32 mouse cellular contexts compared by ENCODE assay signal in genomic region chr4:132131116-132131515, GRCm38 (mm10). TPM values are rescaled to one million over a fixed set of nuclear protein-coding genes. Genes with fewer than 3 reads are reported as not detected.
DNase-seq lines count a peak whose midpoint lies in the region; ATAC-seq and TF ChIP-seq lines count a peak whose summit lies in the region.
"Had no signal": no experiment of that assay in that cellular context is flagged by ENCODE, and none has a peak within 500 bp of the region (broad histone marks: within the 10 kb centered on the region; RNA-seq: fewer than 3 reads in every experiment).

No protein-coding gene starts in this region.

- H3K9me3 ChIP-seq in forebrain, embryonic 12.5 days = no peaks in the 10 kb centered on the region
- no peaks in the 10 kb centered on the region for H3K9me3 ChIP-seq in forebrain, embryonic 14.5 days (replicated peaks; ENCODE audit: control insufficient read depth, low read length)
- H3K9me3 ChIP-seq in ES-Bruce4 (replicated peaks; ENCODE audit: control insufficient read depth, insufficient read depth, low read length, poor library complexity, severe bottlenecking) = no peaks in the 10 kb centered on the region
- no peaks in the 10 kb centered on the region for H3K9me3 ChIP-seq in MEL (replicated peaks; ENCODE audit: insufficient read depth, low read length)
- H3K9me3 ChIP-seq: embryonic facial prominence, embryonic 10.5 days; embryonic facial prominence, embryonic 13.5 days; heart, embryonic 13.5 days had no signal

- no peak for TF ChIP-seq POLR2A in ES-Bruce4 (IDR thresholded peaks at IDR 0.05; ENCODE audit: insufficient read depth, low read length)
- TF ChIP-seq POLR2A in MEL (IDR thresholded peaks at IDR 0.05; ENCODE audit: control insufficient read depth in 1 of 2, insufficient read depth in 1 of 2, low read depth in 1 of 2, low read length in 2 of 2, poor library complexity in 1 of 2) = no peak

- no peak for DNase-seq in forebrain, embryonic 14.5 days (ENCODE audit: low spot score)
- peak; percentile 23 for DNase-seq in MEL (ENCODE audit: low read depth, low spot score)
- no peak for DNase-seq in frontal cortex, postnatal 25 days (ENCODE audit: low spot score in 2 of 2)
- no peak for DNase-seq in adrenal gland, adult 8-10 months
- no peak for DNase-seq in kidney, adult 18-20 months
- DNase-seq: adrenal gland, adult 2 months; adrenal gland, postnatal 25 days; cerebellum, adult 11-12 months; cerebellum, adult 8-10 months; cerebellum, postnatal 10 days; cerebellum, postnatal 36 days; embryo, embryonic 11 days; gastrocnemius, postnatal 25 days; heart, adult 18-20 months; heart, postnatal 14 days; heart, postnatal 4 days; kidney, adult 11 months; kidney, adult 9 months had no signal

- no peaks in the 10 kb centered on the region; the same call in 1 of the 2 replicates for H3K36me3 ChIP-seq in forebrain, embryonic 12.5 days (replicated peaks)
- H3K36me3 ChIP-seq in forebrain, embryonic 14.5 days (ENCODE audit: control insufficient read depth, insufficient read depth, low read length) = no peaks in the 10 kb centered on the region
- no peaks in the 10 kb centered on the region for H3K36me3 ChIP-seq in ES-Bruce4 (ENCODE audit: control insufficient read depth, insufficient read depth, low read length, poor library complexity, severe bottlenecking)
- peaks cover 0 to 2% of the 10 kb centered on the region in 2 experiments; a peak in 1 of 4 replicates for H3K36me3 ChIP-seq in MEL (ENCODE audit: control insufficient read depth in 1 of 2, insufficient read depth in 2 of 2, low read length in 2 of 2)
- H3K36me3 ChIP-seq: embryonic facial prominence, embryonic 10.5 days; embryonic facial prominence, embryonic 13.5 days; heart, embryonic 13.5 days had no signal

- no peaks in the 10 kb centered on the region for H3K27me3 ChIP-seq in forebrain, embryonic 12.5 days
- H3K27me3 ChIP-seq in forebrain, embryonic 14.5 days (replicated peaks; ENCODE audit: control insufficient read depth, insufficient read depth, low read length) = no peaks in the 10 kb centered on the region
- H3K27me3 ChIP-seq in ES-Bruce4 (ENCODE audit: control insufficient read depth, insufficient read depth, low read length, poor library complexity, severe bottlenecking) = no peaks in the 10 kb centered on the region
- peaks cover 0 to 2% of the 10 kb centered on the region in 2 experiments; a peak in 2 of 4 replicates for H3K27me3 ChIP-seq in MEL (ENCODE audit: control insufficient read depth in 1 of 2, insufficient read depth in 2 of 2, low read length in 2 of 2)
- H3K27me3 ChIP-seq: embryonic facial prominence, embryonic 13.5 days; heart, embryonic 13.5 days had no signal

- no peak for TF ChIP-seq RAD21 in MEL (IDR thresholded peaks at IDR 0.05; ENCODE audit: low read depth, low read length)

- H3K27ac ChIP-seq in forebrain, embryonic 12.5 days = 0 out of 2 replicates have a peak overlapping the region, but pooled peaks have one; percentile 26
- H3K27ac ChIP-seq in forebrain, embryonic 14.5 days (ENCODE audit: low read depth, low read length) = no peak overlapping the region
- H3K27ac ChIP-seq in ES-Bruce4 (ENCODE audit: insufficient read depth, low read length) (peak overlapping the region; percentile 68; the same call in 1 of the 2 replicates), MEL (ENCODE audit: control insufficient read depth, low read depth, low read length) (no peak overlapping the region)
- H3K27ac ChIP-seq: embryonic facial prominence, embryonic 10.5 days; embryonic facial prominence, embryonic 13.5 days; hindbrain, embryonic 14.5 days; hindbrain, postnatal 0 days had no signal

- peaks cover 20% of the 10 kb centered on the region for H3K4me1 ChIP-seq in forebrain, embryonic 12.5 days
- H3K4me1 ChIP-seq in forebrain, embryonic 14.5 days (ENCODE audit: control insufficient read depth, insufficient read depth, low read length) = peaks cover 13% of the 10 kb centered on the region; the same call in 1 of the 2 replicates
- H3K4me1 ChIP-seq in ES-Bruce4 (ENCODE audit: control insufficient read depth, insufficient read depth, low read length) = peaks cover 18% of the 10 kb centered on the region
- peaks cover 7 to 9% of the 10 kb centered on the region in 2 experiments; a peak in 3 of 4 replicates for H3K4me1 ChIP-seq in MEL (ENCODE audit: control insufficient read depth in 1 of 2, insufficient read depth in 2 of 2, low read length in 2 of 2)

- no peak overlapping the region for H3K9ac ChIP-seq in forebrain, embryonic 12.5 days
- no peak overlapping the region for H3K9ac ChIP-seq in forebrain, embryonic 14.5 days (ENCODE audit: low read length)
- H3K9ac ChIP-seq in ES-Bruce4 (ENCODE audit: low read depth, poor library complexity, severe bottlenecking) (no peak overlapping the region), MEL (ENCODE audit: control insufficient read depth, low read depth, low read length, poor library complexity, severe bottlenecking) (no peak overlapping the region)
- H3K9ac ChIP-seq: embryonic facial prominence, embryonic 13.5 days; heart, embryonic 13.5 days; hindbrain, embryonic 14.5 days had no signal

- TF ChIP-seq CTCF in ES-Bruce4 (IDR thresholded peaks at IDR 0.05; ENCODE audit: low read depth, low read length) = no peak
- no peak for TF ChIP-seq CTCF in MEL (IDR thresholded peaks at IDR 0.05 in 2 of 3, conservative IDR thresholded peaks at IDR 0.05 in 1 of 3; ENCODE audit: control insufficient read depth in 1 of 3, insufficient read depth in 1 of 3, low read depth in 2 of 3, low read length in 3 of 3, poor library complexity in 1 of 3, severe bottlenecking in 1 of 3)

- TF ChIP-seq EP300 in ES-Bruce4 (IDR thresholded peaks at IDR 0.05; ENCODE audit: insufficient read depth, low read depth, low read length) (no peak), MEL (IDR thresholded peaks at IDR 0.05; ENCODE audit: low read depth in 1 of 2, low read length in 2 of 2) (no peak)

- no peak overlapping the region for H3K4me3 ChIP-seq in forebrain, embryonic 12.5 days (replicated peaks)
- no peak overlapping the region for H3K4me3 ChIP-seq in forebrain, embryonic 14.5 days (ENCODE audit: low read depth, low read length)
- H3K4me3 ChIP-seq in ES-Bruce4 (ENCODE audit: low read depth, low read length) (peak overlapping the region; percentile 11), MEL (ENCODE audit: control insufficient read depth in 1 of 2, insufficient read depth in 1 of 2, low read depth in 2 of 2, low read length in 2 of 2) (no peak overlapping the region)
- H3K4me3 ChIP-seq: embryonic facial prominence, embryonic 10.5 days; embryonic facial prominence, embryonic 13.5 days; heart, embryonic 13.5 days had no signal

- 89% methylated on average over 9 of the region's 9 CpGs for WGBS in forebrain, embryonic 12.5 days
- WGBS in forebrain, embryonic 14.5 days = 90% methylated on average over 9 of the region's 9 CpGs

- no peak overlapping the region for H3K4me2 ChIP-seq in forebrain, embryonic 12.5 days
- H3K4me2 ChIP-seq in forebrain, embryonic 14.5 days (ENCODE audit: low read length) = no peak overlapping the region
- H3K4me2 ChIP-seq: embryonic facial prominence, embryonic 13.5 days; heart, embryonic 13.5 days; hindbrain, embryonic 14.5 days had no signal

- H3K79me2 ChIP-seq in MEL (ENCODE audit: control insufficient read depth, insufficient read depth, low read length, poor library complexity) = no peaks in the 10 kb centered on the region

- ATAC-seq in forebrain, embryonic 12.5 days (ENCODE audit: low FRiP score) = no peak
- no peak for ATAC-seq in forebrain, embryonic 14.5 days
- ATAC-seq: forebrain, embryonic 16.5 days; hindbrain, postnatal 0 days; inflammation-experienced regulatory T-cells, adult 6 months had no signal

TF ChIP-seq in MEL, 35 proteins besides CTCF, POLR2A, EP300 and RAD21:
- TF ChIP-seq KAT2A (conservative IDR thresholded peaks at IDR 0.05; ENCODE audit: low read depth, low read length) = no peak
- TF ChIP-seq GATA1 (IDR thresholded peaks at IDR 0.05; ENCODE audit: low read depth, low read length) = 0 out of 2 replicates have a peak, but pooled peaks have one; percentile 26

RNA-seq across cellular contexts. Expression of gene Oprd1, which starts 13.2 kb away (rescaled TPM):
- 0.06 and 0.15 TPM in 2 replicates for polyA plus RNA-seq in forebrain, embryonic 12.5 days (2016; fragmentation: Nextera tagmentation; extraction: Ambion mirVana)
- polyA plus RNA-seq in forebrain, embryonic 14.5 days (2014; fragmentation: Nextera tagmentation; extraction: Ambion mirVana) = 0.05 and 0.09 TPM in 2 replicates
- polyA plus RNA-seq in ES-Bruce4 (2011; ENCODE audit: insufficient read depth, insufficient read length, low read depth, missing spikeins) (0.54 and 0.82 TPM in 2 replicates), MEL (2012; ENCODE audit: insufficient read depth in 1 of 2, insufficient read length in 2 of 2, low read depth in 1 of 2, low replicate concordance in 2 of 2, missing spikeins in 1 of 2) (under 1 TPM in 1 of 2 experiments, not detected in 1; 0.01 TPM)
- not detected in 2 replicates for total RNA-seq in MEL (2012; rRNA removed)
- 1 to 10 TPM in 2 of 4 experiments, under 1 TPM in 2; 0.70 to 1.4 (median 0.93) TPM for total RNA-seq in adrenal gland, adult 8-10 months (2022)
- total RNA-seq: CH12.LX; gastrocnemius, postnatal 25 days had no signal
- polyA plus RNA-seq: forebrain, embryonic 11.5 days; hindbrain, embryonic 11.5 days; inflammation-experienced regulatory T-cells, adult 6 months had no signal

RNA-seq across cellular contexts. Expression of gene Epb41, which starts 56.0 kb away (rescaled TPM):
- polyA plus RNA-seq in forebrain, embryonic 12.5 days (2016; fragmentation: Nextera tagmentation; extraction: Ambion mirVana) = 136 and 158 TPM in 2 replicates
- 69.9 and 74.6 TPM in 2 replicates for polyA plus RNA-seq in forebrain, embryonic 14.5 days (2014; fragmentation: Nextera tagmentation; extraction: Ambion mirVana)
- polyA plus RNA-seq in ES-Bruce4 (2011; ENCODE audit: insufficient read depth, insufficient read length, low read depth, missing spikeins) (61.8 and 68.8 TPM in 2 replicates), MEL (2012; ENCODE audit: insufficient read depth in 1 of 2, insufficient read length in 2 of 2, low read depth in 1 of 2, low replicate concordance in 2 of 2, missing spikeins in 1 of 2) (100 to 1,000 TPM in 1 of 2 experiments, 10 to 100 TPM in 1; 44.3 to 115 TPM)
- 36.5 and 41.9 TPM in 2 replicates for total RNA-seq in MEL (2012; rRNA removed)
- total RNA-seq in adrenal gland, adult 8-10 months (2022) = 10 to 100 TPM; 44.7 to 57.0 (median 55.7) TPM

RNA-seq across cellular contexts. Expression of gene Gm10300, which starts 56.6 kb away (rescaled TPM):
- 0.08 TPM in 1 of 2 replicates, not detected in the other for polyA plus RNA-seq in forebrain, embryonic 12.5 days (2016; fragmentation: Nextera tagmentation; extraction: Ambion mirVana)
- polyA plus RNA-seq in forebrain, embryonic 14.5 days (2014; fragmentation: Nextera tagmentation; extraction: Ambion mirVana) = not detected in 2 replicates
- polyA plus RNA-seq in ES-Bruce4 (2011; ENCODE audit: insufficient read depth, insufficient read length, low read depth, missing spikeins) (not detected in 2 replicates), MEL (2012; ENCODE audit: insufficient read depth in 1 of 2, insufficient read length in 2 of 2, low read depth in 1 of 2, low replicate concordance in 2 of 2, missing spikeins in 1 of 2) (under 1 TPM in 1 of 2 experiments, not detected in 1; 0.18 TPM)
- total RNA-seq in MEL (2012; rRNA removed) = 0.29 and 0.46 TPM in 2 replicates
- total RNA-seq in adrenal gland, adult 8-10 months (2022) = under 1 TPM; 0.17 to 0.65 (median 0.40) TPM
- total RNA-seq: gastrocnemius, postnatal 25 days; hindbrain, postnatal 0 days had no signal
- polyA plus RNA-seq: brain, embryonic 14.5 days; embryonic facial prominence, embryonic 10.5 days; forebrain, embryonic 11.5 days; forebrain, embryonic 16.5 days; frontal cortex, adult 2 months; hindbrain, embryonic 14.5 days; hindbrain, postnatal 0 days; inflammation-experienced regulatory T-cells, adult 6 months had no signal

Comparison
In these comparisons a context has a peak if more than half of its experiments do, and no peak if none do; other contexts are left out.
1. H3K27ac ChIP-seq: peak in forebrain, embryonic 12.5 days (single experiment) and ES-Bruce4 (single experiment); none in forebrain, embryonic 14.5 days (single experiment) and MEL (single experiment).